Mouse (Mus musculus) erythroid progenitor cell, adult 5-6 weeks (primary cell): Measurements from ENCODE around the gene Tbc1d21. TPM values are rescaled to one million over a fixed set of nuclear protein-coding genes. Genes with fewer than 3 reads are reported as not detected.

Source experiments
- ATAC-seq: replicated peaks from 2 replicates; pipeline ENCODE4 v1.8.0; 2016; ENCODE audit warnings: moderate number of reproducible peaks, mild to moderate bottlenecking, moderate TSS enrichment, inconsistent platforms; ENCODE audit not compliant: poor library complexity, low FRiP score, severe bottlenecking
- total RNA-seq, 2 experiments: library from RNA; stranded (forward) in 1 of 2; stranded (reverse) in 1 of 2; fragments of 150-400 nt in 1 of 2; fragments of 186-747, 209-891 nt in 1 of 2; gene quantifications; 2 replicates each; pipeline versions ENCODE4 v1.2.3 to v1.2.4; 2015 to 2017; ENCODE audit warnings: low replicate concordance in 2 of 2

Gene Tbc1d21
- total RNA-seq (2015; ENCODE audit: low replicate concordance) (not detected in 2 replicates), total RNA-seq (2017; ENCODE audit: low replicate concordance) (not detected in 2 replicates)

GRCm38 (mm10) chr9:58370355-58370754, at the start of gene Tbc1d21:
Tbc1d21 (minus strand) TSS chr9:58370455.
- ATAC-seq = no peak

- ATAC-seq = no peak
Observed at GRCm38 (mm10) chr9:58411556-58411955, 41.3 kb upstream of the Tbc1d21 start.

- no peak for ATAC-seq
Observed at GRCm38 (mm10) chr9:58410057-58410735, 39.9 kb upstream of the Tbc1d21 start.

DNA sequence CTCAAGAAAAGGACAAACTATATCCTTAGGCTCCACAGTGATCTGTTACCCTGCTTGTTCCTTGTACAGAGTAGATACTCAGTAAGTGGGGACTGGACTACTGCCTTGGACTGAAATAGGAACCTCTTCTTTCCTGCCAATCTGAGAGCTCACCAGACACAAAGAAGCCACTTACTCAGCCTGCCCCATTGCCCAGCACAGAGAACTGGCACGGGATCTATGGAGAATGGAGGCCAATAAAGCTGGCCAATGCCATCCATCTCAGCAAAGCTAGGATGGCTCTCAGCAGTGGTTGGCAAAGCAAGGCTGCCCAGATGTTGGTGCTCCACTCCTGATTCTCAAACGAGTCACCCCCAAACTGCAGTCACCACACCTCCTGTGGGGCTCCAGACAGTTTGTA, 39.0 kb upstream of the Tbc1d21 start:
- ATAC-seq = no peak

GRCm38 (mm10) chr9:58404412-58404811, 34.2 kb upstream of the Tbc1d21 start:
- no peak for ATAC-seq

- no peak for ATAC-seq
Observed at GRCm38 (mm10) chr9:58401371-58402082, 31.3 kb upstream of the Tbc1d21 start.

- no peak for ATAC-seq
Observed at GRCm38 (mm10) chr9:58399609-58400008, 29.4 kb upstream of the Tbc1d21 start.

DNA sequence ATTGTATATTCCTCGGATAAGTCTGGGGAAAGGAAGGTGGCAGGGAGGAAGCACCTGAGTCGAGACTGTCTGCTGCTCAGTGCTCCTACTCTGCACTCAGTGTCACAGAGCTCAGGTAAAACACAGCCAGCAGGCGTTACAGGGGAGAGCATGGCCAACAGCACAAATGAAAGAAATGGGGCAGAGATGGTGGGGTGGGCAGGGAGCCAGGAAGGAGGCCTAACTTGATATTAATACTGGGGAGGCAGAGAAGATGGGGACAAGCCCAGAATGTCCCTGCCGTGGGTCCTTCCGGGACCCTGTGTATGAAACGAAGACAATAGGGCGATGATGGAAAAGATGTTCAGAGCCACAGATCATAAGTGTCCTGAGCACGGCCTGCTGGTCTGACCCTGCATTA, 24.4 kb upstream of the Tbc1d21 start:
- ATAC-seq = no peak

DNA sequence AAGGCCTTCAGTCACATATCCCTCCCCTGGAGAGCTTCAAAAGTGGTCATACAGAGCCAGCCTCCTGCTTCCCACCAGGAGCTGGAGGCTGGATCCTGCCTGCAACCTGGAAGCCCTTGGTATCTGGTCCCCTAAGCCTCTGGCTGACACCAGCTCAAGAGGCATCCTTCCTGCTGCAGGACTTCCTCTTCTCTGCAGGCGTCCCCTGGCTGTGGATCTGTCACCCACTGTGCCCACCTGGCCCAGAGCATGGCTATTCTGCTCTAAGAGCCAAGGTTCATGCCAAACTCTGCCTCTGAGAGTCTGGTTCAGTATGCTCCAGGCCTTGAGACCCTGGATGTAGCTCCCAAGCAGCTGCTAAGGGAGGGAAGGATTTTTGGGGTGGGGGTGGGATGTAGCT, 23.6 kb upstream of the Tbc1d21 start:
- ATAC-seq = no peak

GRCm38 (mm10) chr9:58388381-58388780, 18.1 kb upstream of the Tbc1d21 start:
- ATAC-seq = no peak

- ATAC-seq = no peak
Observed at GRCm38 (mm10) chr9:58378878-58379277, 8.6 kb upstream of the Tbc1d21 start.

- no peak for ATAC-seq
Observed at GRCm38 (mm10) chr9:58373912-58374431, 3.7 kb upstream of the Tbc1d21 start.

- no peak for ATAC-seq
Observed at GRCm38 (mm10) chr9:58371914-58372313, 1.7 kb upstream of the Tbc1d21 start.

DNA sequence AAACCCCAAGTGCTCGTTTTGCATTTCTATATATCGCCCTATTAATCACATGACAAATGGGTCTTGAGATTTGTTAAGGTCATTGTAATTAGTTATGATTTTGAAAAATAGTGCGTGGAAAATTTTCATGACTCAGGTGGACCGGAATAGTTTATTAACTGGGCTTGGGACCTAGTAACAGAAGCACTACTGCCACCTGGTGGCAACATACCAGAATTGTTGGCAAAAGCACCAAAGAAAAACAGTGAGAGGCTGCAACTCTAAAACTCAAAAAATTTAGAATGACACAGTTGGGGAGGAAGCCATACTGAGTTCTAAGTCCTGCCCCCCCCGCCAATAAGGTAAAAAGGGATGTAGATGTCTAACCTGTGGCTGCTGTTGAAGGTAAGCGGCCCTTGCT, 611 bp downstream of the Tbc1d21 start:
- ATAC-seq = no peak

DNA sequence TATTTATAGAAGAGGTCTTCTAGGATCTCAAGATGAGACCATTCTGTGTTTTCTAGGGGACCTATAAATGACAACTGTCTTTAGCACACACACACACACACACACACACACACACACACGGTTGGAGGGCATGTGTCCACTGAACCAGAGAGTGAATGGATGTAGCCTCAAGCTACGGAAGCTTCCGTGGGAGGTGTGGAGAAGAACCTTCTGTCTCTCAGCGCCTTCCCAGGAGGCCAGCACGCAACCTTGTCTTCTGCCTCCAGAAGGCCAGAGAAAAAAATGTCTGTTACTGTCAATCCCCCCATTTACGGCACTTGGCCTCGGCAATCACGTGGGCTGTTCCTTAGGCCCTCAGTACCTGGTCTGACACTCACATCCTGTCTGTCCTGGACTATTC, 5.9 kb downstream of the Tbc1d21 start:
- no peak for ATAC-seq

DNA sequence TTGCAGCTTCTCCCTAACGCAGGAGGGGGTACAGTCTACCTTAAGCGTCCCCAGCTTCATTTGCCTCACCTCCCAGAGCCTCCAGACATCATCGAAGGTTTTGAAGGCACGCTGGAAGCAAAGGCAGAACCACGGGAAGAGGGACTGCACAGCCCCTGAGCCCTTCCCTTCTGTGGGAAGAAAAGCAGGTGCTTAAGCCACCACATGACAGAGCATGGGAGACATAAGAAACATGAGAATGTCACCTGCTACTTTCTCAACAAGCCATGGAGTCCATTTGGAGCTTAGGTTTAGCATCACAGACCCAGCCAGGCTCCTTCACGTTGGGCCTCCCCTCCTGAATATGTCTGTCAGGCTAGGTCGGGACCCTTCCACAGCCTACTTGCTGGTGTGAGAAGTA, 8.3 kb downstream of the Tbc1d21 start:
- no peak for ATAC-seq

- no peak for ATAC-seq
Observed at GRCm38 (mm10) chr9:58361373-58361772, 8.9 kb downstream of the Tbc1d21 start.

- no peak for ATAC-seq
Observed at GRCm38 (mm10) chr9:58355262-58356050, 14.8 kb downstream of the Tbc1d21 start.

GRCm38 (mm10) chr9:58354701-58355100, 15.6 kb downstream of the Tbc1d21 start:
- no peak for ATAC-seq

GRCm38 (mm10) chr9:58353224-58353623, 17.0 kb downstream of the Tbc1d21 start:
- no peak for ATAC-seq
